Mouse (Mus musculus): ENCODE results near the gene Rpl18. TPM values are rescaled to one million over a fixed set of nuclear protein-coding genes. Genes with fewer than 3 reads are reported as not detected.

Gene Rpl18
- 926 and 973 TPM in 2 replicates for polyA plus RNA-seq (2016; fragmentation: Nextera tagmentation; extraction: Ambion mirVana)

GRCm38 (mm10) chr7:45715090-45715708 lies at the start of gene Rpl18:
Gene Rpl18 (plus strand): TSS chr7:45715457.
- peak; percentile 85 for ATAC-seq (ENCODE audit: insufficient number of reproducible peaks, insufficient read depth, low FRiP score, low TSS enrichment)

GRCm38 (mm10) chr7:45666161-45666560 lies 49.1 kb upstream of the Rpl18 start, which contains the start of gene Fut2:
Gene Fut2 (minus strand): TSS chr7:45666394.
- H3K27ac ChIP-seq = no peak within 1 kb of the TSS
- no peaks in the 10 kb centered on the region for H3K9me3 ChIP-seq
- no peaks in the 10 kb centered on the region for H3K27me3 ChIP-seq
- H3K4me2 ChIP-seq (replicated peaks) = no peak within 1 kb of the TSS
- H3K36me3 ChIP-seq = no peaks in the 10 kb centered on the region
- WGBS = 80% methylated on average over 7 of the region's 7 CpGs
- ATAC-seq (ENCODE audit: insufficient number of reproducible peaks, insufficient read depth, low FRiP score, low TSS enrichment) = no peak
- peaks cover 13% of the 10 kb centered on the region for H3K4me1 ChIP-seq
- no peak within 1 kb of the TSS for H3K9ac ChIP-seq
- no peak within 1 kb of the TSS for H3K4me3 ChIP-seq

More at GRCm38 (mm10) chr7:45715090-45715708, at the start of gene Rpl18:
- peak within 1 kb of the TSS; percentile 95 for H3K4me2 ChIP-seq (replicated peaks)
- H3K4me3 ChIP-seq = peak within 1 kb of the TSS; percentile 88
- peak within 1 kb of the TSS; percentile 71 for H3K9ac ChIP-seq
- peaks cover 44% of the 10 kb centered on the region for H3K4me1 ChIP-seq
- H3K9me3 ChIP-seq = no peaks in the 10 kb centered on the region
- peak within 1 kb of the TSS; percentile 65 for H3K27ac ChIP-seq
- H3K27me3 ChIP-seq = no peaks in the 10 kb centered on the region
- H3K36me3 ChIP-seq = peaks cover 49% of the 10 kb centered on the region
- WGBS = 7% methylated on average over 34 of the region's 34 CpGs

- Histone ChIP-seq H3K9ac (no peak overlapping the region), H3K36me3 (no peaks in the 10 kb centered on the region), H3K27me3 (no peaks in the 10 kb centered on the region), H3K9me3 (no peaks in the 10 kb centered on the region), H3K4me3 (no peak overlapping the region), H3K4me1 (peaks cover 13% of the 10 kb centered on the region), H3K27ac (no peak overlapping the region), H3K4me2 (replicated peaks) (no peak overlapping the region)
- no peak for ATAC-seq (ENCODE audit: insufficient number of reproducible peaks, insufficient read depth, low FRiP score, low TSS enrichment)
- 67% methylated on average over 14 of the region's 14 CpGs for WGBS
These were observed 47.5 kb upstream of the Rpl18 start for GRCm38 (mm10) chr7:45667761-45668160.

- Histone ChIP-seq H3K36me3 (no peaks in the 10 kb centered on the region), H3K4me2 (replicated peaks) (no peak overlapping the region)
- 97% methylated on average over 9 of the region's 9 CpGs for WGBS
These were observed 46.3 kb upstream of the Rpl18 start for GRCm38 (mm10) chr7:45668921-45669320.

GRCm38 (mm10) chr7:45677627-45678295 lies 37.5 kb upstream of the Rpl18 start:
- no peak overlapping the region for H3K4me3 ChIP-seq
- no peak overlapping the region for H3K27ac ChIP-seq
- H3K9me3 ChIP-seq = no peaks in the 10 kb centered on the region
- no peak overlapping the region for H3K4me2 ChIP-seq (replicated peaks)
- no peak overlapping the region for H3K9ac ChIP-seq
- WGBS = 77% methylated on average over 7 of the region's 7 CpGs
- ATAC-seq (ENCODE audit: insufficient number of reproducible peaks, insufficient read depth, low FRiP score, low TSS enrichment) = no peak
- no peaks in the 10 kb centered on the region for H3K4me1 ChIP-seq
- H3K27me3 ChIP-seq = 0 out of 2 replicates have a peak, but pooled peaks cover 2% of the 10 kb centered on the region
- H3K36me3 ChIP-seq = no peaks in the 10 kb centered on the region

More at GRCm38 (mm10) chr7:45668921-45669320, 46.3 kb upstream of the Rpl18 start:
- H3K27ac ChIP-seq = no peak overlapping the region
- ATAC-seq (ENCODE audit: insufficient number of reproducible peaks, insufficient read depth, low FRiP score, low TSS enrichment) = no peak
- H3K4me1 ChIP-seq = peaks cover 13% of the 10 kb centered on the region
- no peak overlapping the region for H3K9ac ChIP-seq
- H3K4me3 ChIP-seq = no peak overlapping the region
- no peaks in the 10 kb centered on the region for H3K9me3 ChIP-seq
- H3K27me3 ChIP-seq = no peaks in the 10 kb centered on the region

- no peak for ATAC-seq (ENCODE audit: insufficient number of reproducible peaks, insufficient read depth, low FRiP score, low TSS enrichment)
- H3K27ac ChIP-seq = no peak overlapping the region
These were observed 36.7 kb upstream of the Rpl18 start for GRCm38 (mm10) chr7:45678513-45678912.

GRCm38 (mm10) chr7:45679966-45680621 lies 35.2 kb upstream of the Rpl18 start:
- Histone ChIP-seq H3K27ac (no peak overlapping the region), H3K9me3 (no peaks in the 10 kb centered on the region), H3K36me3 (no peaks in the 10 kb centered on the region), H3K9ac (no peak overlapping the region), H3K4me3 (no peak overlapping the region), H3K4me2 (replicated peaks) (no peak overlapping the region), H3K4me1 (peaks cover 7% of the 10 kb centered on the region), H3K27me3 (0 out of 2 replicates have a peak, but pooled peaks cover 5% of the 10 kb centered on the region)
- no peak for ATAC-seq (ENCODE audit: insufficient number of reproducible peaks, insufficient read depth, low FRiP score, low TSS enrichment)
- WGBS = 74% methylated on average over 14 of the region's 14 CpGs

More at GRCm38 (mm10) chr7:45678513-45678912, 36.7 kb upstream of the Rpl18 start:
- no peak overlapping the region for H3K4me2 ChIP-seq (replicated peaks)
- H3K9ac ChIP-seq = no peak overlapping the region
- no peaks in the 10 kb centered on the region for H3K9me3 ChIP-seq
- H3K4me3 ChIP-seq = no peak overlapping the region
- WGBS = 91% methylated on average over 14 of the region's 14 CpGs
- H3K36me3 ChIP-seq = no peaks in the 10 kb centered on the region
- no peaks in the 10 kb centered on the region; the same call in 1 of the 2 replicates for H3K4me1 ChIP-seq
- H3K27me3 ChIP-seq = 0 out of 2 replicates have a peak, but pooled peaks cover 2% of the 10 kb centered on the region

- Histone ChIP-seq H3K9me3 (no peaks in the 10 kb centered on the region), H3K27me3 (0 out of 2 replicates have a peak, but pooled peaks cover 5% of the 10 kb centered on the region), H3K4me3 (no peak overlapping the region), H3K36me3 (no peaks in the 10 kb centered on the region), H3K27ac (no peak overlapping the region), H3K4me2 (replicated peaks) (no peak overlapping the region), H3K9ac (no peak overlapping the region), H3K4me1 (peaks cover 18% of the 10 kb centered on the region)
- no peak for ATAC-seq (ENCODE audit: insufficient number of reproducible peaks, insufficient read depth, low FRiP score, low TSS enrichment)
- 82% methylated on average over 8 of the region's 8 CpGs for WGBS
These were observed 34.1 kb upstream of the Rpl18 start for GRCm38 (mm10) chr7:45681046-45681736.

GRCm38 (mm10) chr7:45682144-45683126 lies 32.8 kb upstream of the Rpl18 start:
- 31% methylated on average over 14 of the region's 14 CpGs for WGBS
- Histone ChIP-seq H3K4me2 (replicated peaks) (peak overlapping the region; percentile 33), H3K27me3 (0 out of 2 replicates have a peak, but pooled peaks cover 9% of the 10 kb centered on the region), H3K4me3 (no peak overlapping the region), H3K9me3 (no peaks in the 10 kb centered on the region), H3K4me1 (peaks cover 26% of the 10 kb centered on the region), H3K27ac (no peak overlapping the region), H3K9ac (no peak overlapping the region), H3K36me3 (no peaks in the 10 kb centered on the region)
- ATAC-seq (ENCODE audit: insufficient number of reproducible peaks, insufficient read depth, low FRiP score, low TSS enrichment) = peak; percentile 14; the same call in 1 of the 2 replicates

GRCm38 (mm10) chr7:45683396-45684050 lies 31.7 kb upstream of the Rpl18 start, which contains the start of gene Ntn5:
Gene Ntn5 (plus strand): TSS chr7:45684022.
- 70% methylated on average over 7 of the region's 7 CpGs for WGBS
- peaks cover 26% of the 10 kb centered on the region for H3K4me1 ChIP-seq
- no peaks in the 10 kb centered on the region for H3K9me3 ChIP-seq
- no peak for ATAC-seq (ENCODE audit: insufficient number of reproducible peaks, insufficient read depth, low FRiP score, low TSS enrichment)
- H3K9ac ChIP-seq = no peak within 1 kb of the TSS
- no peaks in the 10 kb centered on the region for H3K36me3 ChIP-seq
- H3K27me3 ChIP-seq = 0 out of 2 replicates have a peak, but pooled peaks cover 6% of the 10 kb centered on the region
- peak within 1 kb of the TSS; percentile 23; the same call in 1 of the 2 replicates for H3K4me2 ChIP-seq (replicated peaks)
- H3K27ac ChIP-seq = peak within 1 kb of the TSS; percentile 80; the same call in 1 of the 2 replicates
- H3K4me3 ChIP-seq = no peak within 1 kb of the TSS

All from embryonic facial prominence, embryonic 12.5 days (tissue).